8 mouse cellular contexts compared by ENCODE assay signal in genomic region chr10:14705072-14706066, GRCm38 (mm10). TPM values are rescaled to one million over a fixed set of nuclear protein-coding genes. Genes with fewer than 3 reads are reported as not detected.
DNase-seq lines count a peak whose midpoint lies in the region; ATAC-seq and TF ChIP-seq lines count a peak whose summit lies in the region.

Vta1 (minus strand) TSS chr10:14705560.
Nmbr (plus strand) TSS chr10:14705591.

- peak within 1 kb of the TSS; percentile 69 for H3K4me3 ChIP-seq in embryonic facial prominence, embryonic 14.5 days (ENCODE audit: low read depth, low read length)
- peak within 1 kb of the TSS; percentile 99 for H3K4me3 ChIP-seq in heart, adult 2 months
- peak within 1 kb of the TSS; percentile 94 for H3K4me3 ChIP-seq in limb, embryonic 13.5 days
- peak within 1 kb of the TSS; percentile 94 for H3K4me3 ChIP-seq in midbrain, embryonic 16.5 days (ENCODE audit: low read depth, low read length)

- TF ChIP-seq CTCF in heart, adult 2 months (IDR thresholded peaks at IDR 0.05): peak; percentile 89

- H3K27ac ChIP-seq in embryonic facial prominence, embryonic 14.5 days (replicated peaks; ENCODE audit: low read depth, low read length): peak within 1 kb of the TSS; percentile 35; the same call in 1 of the 2 replicates
- H3K27ac ChIP-seq in heart, adult 2 months: peak within 1 kb of the TSS; percentile 62
- peak within 1 kb of the TSS; percentile 44; the same call in 1 of the 2 replicates for H3K27ac ChIP-seq in limb, embryonic 13.5 days
- peak within 1 kb of the TSS; percentile 80 for H3K27ac ChIP-seq in midbrain, embryonic 16.5 days (ENCODE audit: low read length)

- peak; percentile 69 for TF ChIP-seq POLR2A in heart, adult 2 months (IDR thresholded peaks at IDR 0.05; ENCODE audit: insufficient read depth, low read depth, low read length)

- H3K27me3 ChIP-seq in embryonic facial prominence, embryonic 14.5 days (replicated peaks; ENCODE audit: control insufficient read depth, insufficient read depth, low read length): no peaks in the 10 kb centered on the region
- no peaks in the 10 kb centered on the region for H3K27me3 ChIP-seq in heart, adult 2 months (ENCODE audit: control insufficient read depth, insufficient read depth, low read length)
- no peaks in the 10 kb centered on the region for H3K27me3 ChIP-seq in limb, embryonic 13.5 days
- no peaks in the 10 kb centered on the region for H3K27me3 ChIP-seq in midbrain, embryonic 16.5 days (ENCODE audit: control insufficient read depth, insufficient read depth, low read depth, low read length)

- DNase-seq in 3T3-L1 (ENCODE audit: low read depth, low spot score): peak; percentile 97
- DNase-seq in adrenal gland, postnatal 4 days (ENCODE audit: low spot score in 2 of 2): peak; percentile 93 to 96
- DNase-seq in embryonic facial prominence, embryonic 14.5 days (ENCODE audit: low spot score): peak; percentile 99
- DNase-seq in heart, adult 2 months: peak; percentile 98 to 99
- DNase-seq in kidney, adult 8-10 months: peak; percentile 98 to 99
- DNase-seq in spleen, postnatal 10 days (ENCODE audit: low spot score in 2 of 2): peak; percentile 88 to 97

- peaks cover 14% of the 10 kb centered on the region for H3K4me1 ChIP-seq in embryonic facial prominence, embryonic 14.5 days (ENCODE audit: control insufficient read depth, insufficient read depth, low read length)
- H3K4me1 ChIP-seq in heart, adult 2 months (ENCODE audit: control insufficient read depth, insufficient read depth, low read length): no peaks in the 10 kb centered on the region; the same call in 1 of the 2 replicates
- peaks cover 13% of the 10 kb centered on the region for H3K4me1 ChIP-seq in limb, embryonic 13.5 days
- H3K4me1 ChIP-seq in midbrain, embryonic 16.5 days (ENCODE audit: control insufficient read depth, insufficient read depth, low read length): peaks cover 21% of the 10 kb centered on the region

- TF ChIP-seq EP300 in heart, adult 2 months (IDR thresholded peaks at IDR 0.05; ENCODE audit: insufficient read depth, low read depth, low read length): peak; percentile 96

- H3K9ac ChIP-seq in embryonic facial prominence, embryonic 14.5 days (ENCODE audit: low read depth, low read length): peak within 1 kb of the TSS; percentile 81
- peak within 1 kb of the TSS; percentile 89 for H3K9ac ChIP-seq in heart, adult 2 months (ENCODE audit: low read depth, low read length)
- peak within 1 kb of the TSS; percentile 82 for H3K9ac ChIP-seq in limb, embryonic 13.5 days
- H3K9ac ChIP-seq in midbrain, embryonic 16.5 days (ENCODE audit: low read depth, low read length): peak within 1 kb of the TSS; percentile 89

- WGBS in embryonic facial prominence, embryonic 14.5 days: 0% methylated on average over 30 of the region's 50 CpGs
- WGBS in heart, adult 2 months: 1% methylated on average over 50 of the region's 50 CpGs
- under 1% methylated on average over 50 of the region's 50 CpGs for WGBS in limb, embryonic 13.5 days
- under 1% methylated on average over 44 of the region's 50 CpGs for WGBS in midbrain, embryonic 16.5 days

- intact Hi-C loops in heart, adult 2 months (cut with DNase I): loop anchor here (1.0 to 2.0 kb wide), 2 partner anchors 255 to 303 kb away; no protein-coding TSS in a partner anchor

- no peaks in the 10 kb centered on the region for H3K36me3 ChIP-seq in embryonic facial prominence, embryonic 14.5 days (ENCODE audit: control insufficient read depth, insufficient read depth, low read length)
- H3K36me3 ChIP-seq in heart, adult 2 months (ENCODE audit: control insufficient read depth, insufficient read depth, low read length): peaks cover 4% of the 10 kb centered on the region
- H3K36me3 ChIP-seq in limb, embryonic 13.5 days: no peaks in the 10 kb centered on the region
- no peaks in the 10 kb centered on the region for H3K36me3 ChIP-seq in midbrain, embryonic 16.5 days (ENCODE audit: control insufficient read depth, insufficient read depth, low read length)

- H3K9me3 ChIP-seq in embryonic facial prominence, embryonic 14.5 days (ENCODE audit: control insufficient read depth, low read length): 0 out of 2 replicates have a peak, but pooled peaks cover 4% of the 10 kb centered on the region
- H3K9me3 ChIP-seq in limb, embryonic 13.5 days: no peaks in the 10 kb centered on the region
- H3K9me3 ChIP-seq in midbrain, embryonic 16.5 days (replicated peaks; ENCODE audit: control insufficient read depth, low read length, poor library complexity, severe bottlenecking): no peaks in the 10 kb centered on the region

- peaks cover 8% of the 10 kb centered on the region for H3K79me2 ChIP-seq in heart, adult 2 months (replicated peaks; ENCODE audit: control insufficient read depth, insufficient read depth, low read length)

- peak; percentile 98 for ATAC-seq in embryonic facial prominence, embryonic 14.5 days (ENCODE audit: low read depth)
- peak; percentile 96 for ATAC-seq in limb, embryonic 13.5 days (ENCODE audit: low FRiP score, low read depth)
- ATAC-seq in midbrain, embryonic 16.5 days: peak; percentile 99

- peak within 1 kb of the TSS; percentile 67 for H3K4me2 ChIP-seq in embryonic facial prominence, embryonic 14.5 days (ENCODE audit: low read depth, low read length)
- H3K4me2 ChIP-seq in limb, embryonic 13.5 days (replicated peaks): peak within 1 kb of the TSS; percentile 73
- H3K4me2 ChIP-seq in midbrain, embryonic 16.5 days (ENCODE audit: low read length): peak within 1 kb of the TSS; percentile 75

RNA-seq across cellular contexts. Expression of gene Vta1, which starts in this region (rescaled TPM):
- 10 to 100 TPM; 57.8 to 67.7 TPM for total RNA-seq in adrenal gland, postnatal 4 days (2021)
- 89.2 and 97.8 TPM in 2 replicates for polyA plus RNA-seq in embryonic facial prominence, embryonic 14.5 days (2014; fragmentation: Nextera tagmentation; extraction: Ambion mirVana)
- total RNA-seq in heart, adult 2 months (2021): 10 to 100 TPM; 29.6 to 33.7 TPM
- 42.2 and 51.9 TPM in 2 replicates for polyA plus RNA-seq in heart, adult 2 months (2012; rRNA removed)
- 103 and 108 TPM in 2 replicates for polyA plus RNA-seq in limb, embryonic 13.5 days (2015; fragmentation: Nextera tagmentation; extraction: Ambion mirVana)
- polyA plus RNA-seq in midbrain, embryonic 16.5 days (2015; fragmentation: Nextera tagmentation; extraction: Ambion mirVana): 186 and 190 TPM in 2 replicates

RNA-seq across cellular contexts. Expression of gene Nmbr, which starts in this region (rescaled TPM):
- total RNA-seq in adrenal gland, postnatal 4 days (2021): under 1 TPM in 1 of 2 experiments, not detected in 1; 0.39 TPM
- 0.25 and 0.46 TPM in 2 replicates for polyA plus RNA-seq in embryonic facial prominence, embryonic 14.5 days (2014; fragmentation: Nextera tagmentation; extraction: Ambion mirVana)
- total RNA-seq in heart, adult 2 months (2021): under 1 TPM in 1 of 2 experiments, not detected in 1; 0.30 TPM
- 0.44 and 0.55 TPM in 2 replicates for polyA plus RNA-seq in heart, adult 2 months (2012; rRNA removed)
- 0.15 and 0.65 TPM in 2 replicates for polyA plus RNA-seq in limb, embryonic 13.5 days (2015; fragmentation: Nextera tagmentation; extraction: Ambion mirVana)
- polyA plus RNA-seq in midbrain, embryonic 16.5 days (2015; fragmentation: Nextera tagmentation; extraction: Ambion mirVana): 2.1 and 2.9 TPM in 2 replicates

Comparison
In these comparisons a context has a peak if more than half of its experiments do, and no peak if none do; other contexts are left out.
1. Peak in every context shown above with its lines: DNase-seq, ATAC-seq, H3K4me3 ChIP-seq and H3K27ac ChIP-seq.